Mouse (Mus musculus): ENCODE data around the gene Tnrc6b. TPM values are rescaled to one million over a fixed set of nuclear protein-coding genes. Genes with fewer than 3 reads are reported as not detected.

Tnrc6b gene
- total and polyA plus RNA-seq, 2 experiments from 2014 or later: 21.0 to 24.0 TPM

DNA sequence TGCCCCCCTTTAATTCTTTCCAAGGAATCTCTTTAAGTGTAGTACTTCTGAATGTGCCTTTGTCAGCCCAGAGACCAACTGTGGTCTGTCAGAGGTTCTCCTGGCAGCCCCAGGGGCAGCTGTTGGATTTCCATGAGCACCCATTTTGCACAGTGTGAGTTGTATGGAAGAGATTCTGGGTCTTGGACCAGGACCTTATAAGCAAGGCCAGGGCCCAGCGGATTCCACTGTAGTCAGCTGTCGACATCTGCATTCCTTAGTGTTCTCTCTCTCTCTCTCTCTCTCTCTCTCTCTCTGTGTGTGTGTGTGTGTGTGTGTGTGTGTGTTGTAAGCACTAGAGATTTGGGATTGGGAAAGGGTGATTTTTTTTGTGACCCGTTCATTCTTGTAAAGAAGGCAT, 225.6 kb downstream of the Tnrc6b start:
- Histone ChIP-seq H3K9me3 (ENCODE audit: low read length) (no peaks in the 10 kb centered on the region), H3K4me2 (ENCODE audit: low read depth) (no peak overlapping the region), H3K9ac (no peak overlapping the region), H3K4me3 (ENCODE audit: low read depth, low read length) (no peak overlapping the region), H3K36me3 (ENCODE audit: insufficient read depth) (peaks cover 28% of the 10 kb centered on the region), H3K4me1 (ENCODE audit: insufficient read depth) (no peaks in the 10 kb centered on the region), H3K27me3 (ENCODE audit: insufficient read depth, low read length) (no peaks in the 10 kb centered on the region), H3K27ac (ENCODE audit: low read depth, low read length) (no peak overlapping the region)
- DNase-seq: no peak
- 75% methylated on average over 3 of the region's 3 CpGs for WGBS
- TF ChIP-seq CTCF (IDR thresholded peaks at IDR 0.05; ENCODE audit: low read depth): no peak
- ATAC-seq: no peak

- ATAC-seq (no peak), DNase-seq (no peak)
- H3K4me2 ChIP-seq (ENCODE audit: low read depth): no peak overlapping the region
- no peak overlapping the region for H3K27ac ChIP-seq (ENCODE audit: low read depth, low read length)
- no peaks in the 10 kb centered on the region for H3K9me3 ChIP-seq (ENCODE audit: low read length)
- WGBS: 79% methylated on average over 4 of the region's 4 CpGs
- no peak for TF ChIP-seq CTCF (IDR thresholded peaks at IDR 0.05; ENCODE audit: low read depth)
- no peak overlapping the region for H3K4me3 ChIP-seq (ENCODE audit: low read depth, low read length)
- no peaks in the 10 kb centered on the region for H3K27me3 ChIP-seq (ENCODE audit: insufficient read depth, low read length)
- no peaks in the 10 kb centered on the region for H3K4me1 ChIP-seq (ENCODE audit: insufficient read depth)
- H3K9ac ChIP-seq: no peak overlapping the region
- H3K36me3 ChIP-seq (ENCODE audit: insufficient read depth): peaks cover 19% of the 10 kb centered on the region
These were observed 227.5 kb downstream of the Tnrc6b start for GRCm38 (mm10) chr15:80938615-80939014.

- ATAC-seq (no peak), DNase-seq (no peak)
- H3K36me3 ChIP-seq (ENCODE audit: insufficient read depth): peaks cover 12% of the 10 kb centered on the region; the same call in 1 of the 2 replicates
- H3K9ac ChIP-seq: no peak overlapping the region
- no peak overlapping the region for H3K27ac ChIP-seq (ENCODE audit: low read depth, low read length)
- H3K9me3 ChIP-seq (ENCODE audit: low read length): no peaks in the 10 kb centered on the region
- no peak overlapping the region for H3K4me3 ChIP-seq (ENCODE audit: low read depth, low read length)
- no peaks in the 10 kb centered on the region for H3K4me1 ChIP-seq (ENCODE audit: insufficient read depth)
- no peak overlapping the region for H3K4me2 ChIP-seq (ENCODE audit: low read depth)
- 88% methylated on average over 5 of the region's 5 CpGs for WGBS
- TF ChIP-seq CTCF (IDR thresholded peaks at IDR 0.05; ENCODE audit: low read depth): no peak
- H3K27me3 ChIP-seq (ENCODE audit: insufficient read depth, low read length): no peaks in the 10 kb centered on the region
These were observed 228.3 kb downstream of the Tnrc6b start for GRCm38 (mm10) chr15:80939401-80939800.

DNA sequence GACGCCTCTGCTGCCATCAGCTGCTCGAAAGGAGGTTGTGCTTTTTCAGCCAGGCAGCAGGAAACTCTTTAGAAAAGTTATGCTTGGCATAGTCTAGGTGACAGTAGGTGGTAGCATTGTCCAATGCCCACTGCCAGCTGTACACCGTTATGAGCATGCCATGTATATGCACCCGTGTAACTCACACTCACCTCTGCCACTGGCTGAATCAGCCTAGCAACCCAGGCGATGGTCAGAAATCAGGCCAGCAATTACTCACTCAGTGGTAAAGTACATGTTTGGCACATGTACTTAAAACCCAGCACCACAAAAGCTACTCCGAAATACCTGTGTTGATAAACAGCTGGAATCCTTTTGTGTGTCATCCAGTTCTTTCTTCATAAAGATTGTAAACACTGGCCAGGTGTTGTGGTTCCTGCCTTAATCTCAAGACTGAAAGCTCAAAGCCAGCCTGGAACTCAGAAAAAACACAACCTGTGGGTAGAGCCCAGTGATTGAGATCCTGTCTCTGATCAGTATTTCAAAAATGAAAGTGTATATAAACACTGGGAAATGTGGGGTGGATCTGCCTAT, 230.4 kb downstream of the Tnrc6b start:
- ATAC-seq (no peak), DNase-seq (no peak)
- H3K4me3 ChIP-seq (ENCODE audit: low read depth, low read length): no peak overlapping the region
- 79% methylated on average over 6 of the region's 6 CpGs for WGBS
- no peak overlapping the region for H3K9ac ChIP-seq
- no peaks in the 10 kb centered on the region for H3K4me1 ChIP-seq (ENCODE audit: insufficient read depth)
- H3K4me2 ChIP-seq (ENCODE audit: low read depth): no peak overlapping the region
- H3K27ac ChIP-seq (ENCODE audit: low read depth, low read length): no peak overlapping the region
- H3K9me3 ChIP-seq (ENCODE audit: low read length): no peaks in the 10 kb centered on the region
- H3K36me3 ChIP-seq (ENCODE audit: insufficient read depth): no peaks in the 10 kb centered on the region
- TF ChIP-seq CTCF (IDR thresholded peaks at IDR 0.05; ENCODE audit: low read depth): no peak
- no peaks in the 10 kb centered on the region for H3K27me3 ChIP-seq (ENCODE audit: insufficient read depth, low read length)

DNA sequence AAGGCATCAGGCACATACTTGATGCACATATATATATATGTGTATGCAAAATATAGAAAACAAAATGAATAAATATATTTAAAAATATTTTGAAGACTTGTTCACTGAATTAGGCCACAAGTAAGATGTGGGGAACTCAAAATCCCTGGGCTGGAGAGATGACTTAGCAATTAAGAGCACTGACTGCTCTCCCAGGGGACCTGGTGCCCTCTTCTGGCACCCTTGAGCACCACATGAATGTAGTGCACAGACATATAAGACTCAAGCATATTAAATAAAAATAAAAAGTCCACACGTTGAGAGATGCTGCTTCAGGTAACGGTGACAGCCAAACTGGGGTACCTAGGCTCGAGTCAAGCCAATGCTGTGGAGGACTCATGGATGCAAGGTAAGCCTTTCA, 234.7 kb downstream of the Tnrc6b start:
- H3K27ac ChIP-seq (ENCODE audit: low read depth, low read length): no peak overlapping the region
- WGBS: 65% methylated on average over 3 of the region's 3 CpGs
- H3K27me3 ChIP-seq (ENCODE audit: insufficient read depth, low read length): no peaks in the 10 kb centered on the region
- H3K4me1 ChIP-seq (ENCODE audit: insufficient read depth): peaks cover 4% of the 10 kb centered on the region; the same call in 1 of the 2 replicates
- peak; percentile 56 for TF ChIP-seq CTCF (IDR thresholded peaks at IDR 0.05; ENCODE audit: low read depth)
- DNase-seq (peak; percentile 49), ATAC-seq (no peak)
- H3K36me3 ChIP-seq (ENCODE audit: insufficient read depth): no peaks in the 10 kb centered on the region
- no peak overlapping the region for H3K4me3 ChIP-seq (ENCODE audit: low read depth, low read length)
- H3K4me2 ChIP-seq (ENCODE audit: low read depth): no peak overlapping the region
- no peaks in the 10 kb centered on the region for H3K9me3 ChIP-seq (ENCODE audit: low read length)
- H3K9ac ChIP-seq: no peak overlapping the region

- Histone ChIP-seq H3K9ac (peak within 1 kb of the TSS; percentile 63), H3K9me3 (ENCODE audit: low read length) (no peaks in the 10 kb centered on the region), H3K36me3 (ENCODE audit: insufficient read depth) (peaks cover 14% of the 10 kb centered on the region), H3K27ac (ENCODE audit: low read depth, low read length) (peak within 1 kb of the TSS; percentile 50; the same call in 1 of the 2 replicates), H3K4me1 (ENCODE audit: insufficient read depth) (peaks cover 4% of the 10 kb centered on the region; the same call in 1 of the 2 replicates), H3K27me3 (ENCODE audit: insufficient read depth, low read length) (no peaks in the 10 kb centered on the region), H3K4me3 (ENCODE audit: low read depth, low read length) (peak within 1 kb of the TSS; percentile 86), H3K4me2 (ENCODE audit: low read depth) (peak within 1 kb of the TSS; percentile 68)
- peak; percentile 96 for TF ChIP-seq CTCF (IDR thresholded peaks at IDR 0.05; ENCODE audit: low read depth)
- DNase-seq (peak; percentile 93), ATAC-seq (peak; percentile 97)
- under 1% methylated on average over 63 of the region's 63 CpGs for WGBS
These were observed 237.3 kb downstream of the Tnrc6b start, which contains the start of gene Adsl for GRCm38 (mm10) chr15:80948145-80949135. Gene Adsl (plus strand): TSS chr15:80948490.

- WGBS: 59% methylated on average over 4 of the region's 4 CpGs
- TF ChIP-seq CTCF (IDR thresholded peaks at IDR 0.05; ENCODE audit: low read depth): no peak
- no peak for ATAC-seq
These were observed 238.3 kb downstream of the Tnrc6b start for GRCm38 (mm10) chr15:80949431-80949830.

More at GRCm38 (mm10) chr15:80949431-80949830, 238.3 kb downstream of the Tnrc6b start:
- no peaks in the 10 kb centered on the region for H3K9me3 ChIP-seq (ENCODE audit: low read length)
- peaks cover 23% of the 10 kb centered on the region for H3K36me3 ChIP-seq (ENCODE audit: insufficient read depth)
- peak overlapping the region; percentile 68 for H3K4me2 ChIP-seq (ENCODE audit: low read depth)
- no peak for DNase-seq
- no peak overlapping the region for H3K27ac ChIP-seq (ENCODE audit: low read depth, low read length)
- peaks cover 4% of the 10 kb centered on the region; the same call in 1 of the 2 replicates for H3K4me1 ChIP-seq (ENCODE audit: insufficient read depth)
- no peak overlapping the region for H3K4me3 ChIP-seq (ENCODE audit: low read depth, low read length)
- no peaks in the 10 kb centered on the region for H3K27me3 ChIP-seq (ENCODE audit: insufficient read depth, low read length)
- H3K9ac ChIP-seq: no peak overlapping the region
